Mouse (Mus musculus): ENCODE data around the gene Tgif2.
"Not testable (repeated sequence)": the region's sequence is repeated elsewhere in the genome, so short reads cannot be mapped to it uniquely, and the experiment has no call there.

The Tgif2 gene

GRCm38 (mm10) chr2:156874760-156875510 is 35.1 kb downstream of the Tgif2 start:
- DNase-seq (ENCODE audit: low read depth, low spot score) = no peak

DNA sequence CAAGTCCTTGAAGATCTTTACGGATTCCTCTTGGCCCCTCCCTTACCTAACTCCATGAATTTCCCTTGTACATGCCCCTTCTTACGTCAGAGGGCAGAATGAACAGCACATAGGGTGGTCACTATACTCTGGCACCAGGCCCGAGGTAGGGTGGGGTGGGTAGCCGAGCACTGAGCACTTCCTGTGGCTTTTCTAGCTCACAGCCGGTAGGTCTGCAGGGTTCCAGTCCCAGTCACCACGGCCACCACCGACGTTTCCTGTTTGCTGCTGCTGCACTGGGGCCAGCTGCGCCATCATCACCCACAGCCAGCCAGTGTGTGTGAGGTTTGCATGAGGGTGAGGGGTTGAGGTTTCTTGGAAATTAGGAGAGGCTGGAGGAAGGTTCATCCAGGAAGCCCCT is 37.9 kb downstream of the Tgif2 start:
- no peak for DNase-seq (ENCODE audit: low read depth, low spot score)

DNA sequence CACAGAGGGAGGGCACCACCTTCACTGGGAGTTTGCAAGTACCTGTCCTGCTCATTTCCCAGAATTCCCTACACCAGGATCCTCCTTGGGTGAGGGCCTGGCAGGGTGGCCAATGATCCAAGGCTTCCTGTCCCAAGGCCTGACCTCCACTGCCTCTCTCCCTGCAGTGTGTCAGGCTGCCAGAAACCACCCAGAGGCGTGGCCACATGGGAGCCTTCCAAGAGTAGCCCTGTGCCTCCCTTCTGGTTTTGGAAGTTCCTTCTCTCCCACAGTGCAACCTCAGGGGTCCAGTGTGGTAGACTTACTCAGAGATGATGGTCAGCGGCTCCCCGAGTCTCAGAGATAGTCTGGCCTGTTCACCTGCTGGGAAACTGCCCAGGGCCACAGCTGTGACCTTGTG is 39.7 kb downstream of the Tgif2 start:
- DNase-seq (ENCODE audit: low read depth, low spot score) = no peak

DNA sequence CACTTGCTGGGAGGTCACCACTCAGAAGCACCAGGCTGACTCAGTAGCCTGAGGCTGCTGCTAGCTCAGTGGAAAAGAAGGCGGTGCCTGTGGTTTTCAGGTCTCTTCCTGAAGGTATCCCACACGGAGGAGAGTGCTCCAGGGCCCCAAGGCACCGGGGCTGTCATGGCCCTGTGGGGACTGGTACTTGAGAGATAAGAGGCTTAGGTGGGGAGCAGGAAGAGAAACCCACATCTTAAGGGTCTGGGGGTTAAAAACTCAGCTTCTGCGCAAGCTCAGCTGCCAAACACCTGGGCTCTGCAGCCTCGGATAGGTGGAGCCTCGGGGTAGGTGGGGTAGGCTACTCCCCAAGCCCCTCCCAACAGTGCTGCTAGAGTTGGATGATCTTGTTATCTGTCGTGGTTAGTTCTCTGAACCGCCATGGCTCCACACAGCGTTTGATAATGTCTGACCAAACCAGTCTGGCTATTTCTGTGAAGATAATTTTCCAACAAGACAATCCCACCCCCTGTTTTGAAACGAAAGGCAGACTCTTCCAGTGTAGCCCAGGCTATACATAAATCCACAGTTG is 42.7 kb downstream of the Tgif2 start:
- DNase-seq (ENCODE audit: low read depth, low spot score) = no peak

DNA sequence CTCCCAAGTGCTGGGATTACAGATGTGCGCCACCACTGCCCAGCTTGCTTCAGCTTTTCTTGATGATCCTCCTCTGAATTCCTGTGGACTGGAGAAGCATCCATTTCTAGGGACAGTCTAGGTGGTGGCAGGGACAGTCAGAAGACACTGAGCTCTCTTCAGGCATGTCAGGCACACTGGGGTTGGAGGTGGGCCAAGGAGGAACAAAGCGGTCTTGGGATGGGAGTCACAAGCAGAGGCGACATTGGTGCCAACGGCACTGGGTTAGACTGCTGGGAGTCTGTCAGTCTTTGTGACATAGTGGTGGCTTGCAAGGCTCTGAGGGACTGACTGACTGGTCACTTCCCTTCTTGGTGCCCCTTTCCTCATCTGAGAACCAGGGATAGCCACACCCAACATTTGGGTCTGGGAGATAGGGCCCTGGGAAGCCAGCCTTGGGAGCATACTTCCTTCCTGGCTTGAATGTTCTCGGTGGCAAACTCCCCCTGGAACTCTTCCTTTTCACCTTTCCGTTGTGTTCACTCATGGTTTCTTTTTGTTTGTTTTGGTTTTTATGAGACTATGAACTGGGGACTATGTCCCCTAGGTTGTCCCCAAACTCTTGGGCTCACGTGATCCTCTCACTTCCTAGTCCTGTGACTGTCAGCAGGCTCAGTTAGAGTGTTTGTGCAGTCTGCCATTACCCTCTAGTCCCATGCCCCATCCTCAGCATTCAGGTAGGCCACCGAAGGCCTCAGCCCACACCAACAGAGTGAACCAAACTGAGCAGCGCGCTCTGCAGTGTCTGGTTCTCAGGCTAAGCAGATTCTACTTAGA is 44.8 kb downstream of the Tgif2 start:
- no peak for DNase-seq (ENCODE audit: low read depth, low spot score)

DNA sequence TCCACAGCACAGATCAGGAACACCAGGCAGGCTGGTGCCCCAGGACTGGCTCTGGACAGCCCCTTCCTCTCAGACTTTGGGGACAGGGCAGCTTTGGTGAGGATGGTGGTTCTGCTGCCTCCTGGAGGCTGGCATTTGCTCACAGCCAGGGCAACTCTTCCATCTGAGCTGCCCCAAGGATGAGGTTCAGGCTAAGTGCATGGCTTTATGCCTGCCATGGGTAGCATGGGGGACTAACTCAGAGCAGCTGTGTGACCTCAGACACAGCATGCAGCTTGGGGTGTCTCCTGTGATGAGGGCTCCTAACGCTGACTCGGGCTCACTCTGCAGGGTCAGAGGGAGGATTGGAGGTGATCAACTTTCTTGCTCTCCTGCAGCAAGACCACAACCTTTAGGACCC is 45.9 kb downstream of the Tgif2 start:
- not testable (repeated sequence) for DNase-seq (ENCODE audit: low read depth, low spot score)

GRCm38 (mm10) chr2:156886084-156886631 is 46.4 kb downstream of the Tgif2 start:
- DNase-seq (ENCODE audit: low read depth, low spot score) = no peak

GRCm38 (mm10) chr2:156887017-156887416 is 47.2 kb downstream of the Tgif2 start, which contains the start of gene Sla2:
Sla2 (minus strand) TSS chr2:156887192.
- DNase-seq (ENCODE audit: low read depth, low spot score) = no peak

DNA sequence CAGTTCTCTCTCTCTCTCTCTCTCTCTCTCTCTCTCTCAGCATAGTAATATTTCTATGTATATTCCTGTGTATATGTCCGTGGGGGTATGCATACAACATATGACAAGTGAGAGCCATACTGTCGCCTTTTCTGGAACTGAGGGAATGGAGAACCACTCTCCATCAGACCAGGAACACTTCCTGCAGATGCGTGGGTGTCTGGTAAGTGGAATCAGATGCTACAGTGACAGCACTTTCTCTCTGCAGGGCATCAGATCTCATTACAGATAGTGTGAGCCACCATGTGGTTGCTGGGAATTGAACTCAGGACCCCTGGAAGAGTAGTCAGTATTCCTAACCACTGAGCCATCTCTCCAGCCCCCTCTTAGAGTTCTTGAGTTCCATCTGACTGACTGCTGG is 48.7 kb downstream of the Tgif2 start:
- DNase-seq (ENCODE audit: low read depth, low spot score) = no peak

DNA sequence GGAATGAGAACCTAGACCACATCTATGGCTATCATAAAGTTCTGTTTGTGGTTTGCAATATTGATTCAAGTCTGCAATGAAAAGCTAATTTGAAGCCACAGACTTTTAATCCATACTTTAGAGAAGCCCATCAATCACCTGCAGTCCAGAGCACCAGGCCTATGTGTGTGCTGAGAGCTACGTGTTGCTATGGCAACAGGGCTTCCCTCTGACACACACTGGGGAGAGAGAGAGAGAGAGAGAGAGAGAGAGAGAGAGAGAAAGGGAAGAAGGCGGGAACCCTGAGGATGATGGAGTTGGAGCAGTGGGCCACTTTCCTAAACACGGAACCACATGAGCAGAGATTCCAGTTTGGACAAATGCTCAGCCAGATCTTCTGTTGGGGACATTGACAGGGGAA is 52.4 kb downstream of the Tgif2 start:
- no peak for DNase-seq (ENCODE audit: low read depth, low spot score)

DNA sequence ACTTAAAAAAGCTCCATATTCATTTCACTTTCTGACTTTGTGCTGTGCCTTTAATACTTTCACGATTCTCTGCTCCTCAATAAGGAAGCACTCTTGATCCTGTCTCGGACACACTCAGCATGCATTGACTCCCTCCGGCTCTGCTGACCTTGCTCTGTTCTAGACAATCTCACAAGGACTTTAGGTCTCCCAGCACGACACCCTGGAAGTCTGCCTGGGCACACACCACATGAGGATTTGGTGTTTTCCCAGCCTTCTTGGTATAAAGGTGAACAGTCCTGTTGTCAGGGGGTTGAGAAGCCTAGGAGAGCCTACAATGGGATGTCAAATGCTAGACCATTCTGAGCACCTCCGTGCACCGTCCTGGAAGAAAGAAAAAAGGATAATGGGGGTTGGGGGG is 53.0 kb downstream of the Tgif2 start:
- no peak for DNase-seq (ENCODE audit: low read depth, low spot score)

- no peak for DNase-seq (ENCODE audit: low read depth, low spot score)
Observed at GRCm38 (mm10) chr2:156894496-156895265, 54.9 kb downstream of the Tgif2 start.

- no peak for DNase-seq (ENCODE audit: low read depth, low spot score)
Observed at GRCm38 (mm10) chr2:156896384-156896914, 56.6 kb downstream of the Tgif2 start.

DNA sequence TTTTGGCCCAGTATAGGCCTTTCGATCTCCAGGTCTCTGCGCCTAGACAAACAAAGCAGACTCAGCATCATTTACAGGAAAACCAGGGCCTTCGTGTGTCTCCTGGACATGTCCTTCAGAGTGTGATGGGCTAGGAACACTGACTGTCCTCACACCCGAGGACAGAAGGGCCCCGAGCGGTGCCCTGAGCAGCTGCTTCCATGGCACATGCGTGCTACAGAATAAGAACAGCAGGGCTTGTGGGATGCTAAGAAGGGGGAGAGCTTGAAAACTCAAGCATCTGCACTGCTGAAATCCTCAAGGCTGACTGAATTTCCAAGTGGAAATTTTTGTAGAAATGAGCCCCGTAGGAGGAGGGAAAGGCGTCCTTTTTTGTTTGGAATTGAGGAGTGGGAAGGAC is 57.2 kb downstream of the Tgif2 start:
- no peak for DNase-seq (ENCODE audit: low read depth, low spot score)

DNA sequence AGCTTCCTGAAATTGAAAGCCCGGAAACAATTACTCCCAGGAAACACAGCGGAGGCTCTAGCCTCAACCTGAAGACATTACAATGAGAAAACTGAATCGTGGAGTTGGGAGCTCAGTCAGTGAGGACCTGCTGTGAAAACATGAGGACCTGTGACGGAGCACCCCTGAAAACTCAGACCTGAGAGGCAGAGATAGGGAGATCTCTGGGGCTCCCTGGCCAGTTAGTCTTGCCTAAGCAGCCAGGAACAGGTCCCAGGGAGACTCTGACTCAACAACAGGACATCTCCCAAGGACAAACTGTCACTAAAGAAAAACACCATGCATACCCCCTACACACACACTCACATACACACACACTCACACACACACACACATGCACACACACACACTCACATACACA is 58.6 kb downstream of the Tgif2 start:
- no peak for DNase-seq (ENCODE audit: low read depth, low spot score)

GRCm38 (mm10) chr2:156899184-156899583 is 59.4 kb downstream of the Tgif2 start:
- DNase-seq (ENCODE audit: low read depth, low spot score) = no peak

GRCm38 (mm10) chr2:156901344-156901743 is 61.5 kb downstream of the Tgif2 start:
- no peak for DNase-seq (ENCODE audit: low read depth, low spot score)

DNA sequence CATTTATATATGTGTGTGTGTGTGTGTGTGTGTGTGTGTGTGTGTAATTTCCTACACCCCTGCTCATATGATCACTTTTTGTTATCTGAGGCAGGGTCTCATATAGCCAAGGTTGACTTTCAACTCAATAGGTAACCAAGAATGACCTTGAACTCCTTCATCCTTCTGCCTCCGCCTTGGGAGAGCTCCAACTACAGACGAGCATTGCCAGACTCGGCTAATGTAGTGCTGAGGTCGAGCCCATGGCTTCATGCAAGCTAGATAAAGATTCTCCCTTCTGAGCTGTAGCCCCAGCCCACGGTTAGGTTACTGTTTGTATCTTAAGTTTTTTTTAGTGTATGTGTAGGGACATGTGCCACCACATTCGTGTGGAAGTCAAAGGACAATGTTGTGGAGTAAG is 62.1 kb downstream of the Tgif2 start:
- no peak for DNase-seq (ENCODE audit: low read depth, low spot score)

GRCm38 (mm10) chr2:156902411-156902810 is 62.6 kb downstream of the Tgif2 start:
- not testable (repeated sequence) for DNase-seq (ENCODE audit: low read depth, low spot score)

DNA sequence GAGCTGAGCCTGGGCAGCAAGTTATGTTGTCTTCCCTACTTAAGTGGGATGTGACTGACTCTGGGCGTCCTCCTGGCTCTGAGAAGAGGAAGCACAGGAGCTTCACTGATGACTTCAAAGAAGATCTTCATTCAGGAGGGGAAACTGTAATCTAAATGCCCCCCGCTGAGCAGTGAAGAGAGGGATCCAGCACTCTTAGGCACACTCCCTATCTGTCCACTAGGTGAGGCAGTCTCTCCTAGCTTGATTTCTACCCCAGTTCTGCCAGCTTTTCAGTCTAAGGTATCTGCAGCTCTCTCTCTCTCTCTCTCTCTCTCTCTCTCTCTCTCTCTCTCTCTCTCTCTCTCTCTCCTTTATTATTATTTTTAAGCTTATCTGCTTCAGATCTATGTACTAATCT is 63.6 kb downstream of the Tgif2 start:
- no peak for DNase-seq (ENCODE audit: low read depth, low spot score)

Data from skeletal muscle tissue, adult 2 months (tissue).